Mouse (Mus musculus): Measurements from ENCODE around the gene Ano8.
"Not testable (repeated sequence)": the region's sequence is repeated elsewhere in the genome, so short reads cannot be mapped to it uniquely, and the experiment has no call there.

Gene Ano8

GRCm38 (mm10) chr8:71432935-71433334 is 52.8 kb downstream of the Ano8 start:
- not testable (repeated sequence) for DNase-seq

All from right cerebral cortex, postnatal 14 days (tissue).